Mouse (Mus musculus): ENCODE results near the gene Gm20518.

GRCm38 (mm10) chr16:17928087-17928580, 36.7 kb upstream of the Gm20518 start, which contains the start of gene Slc25a1:
- no peak for TF ChIP-seq CTCF (conservative IDR thresholded peaks at IDR 0.05; ENCODE audit: insufficient read depth, insufficient read length, low read depth, low read length)
- TF ChIP-seq POLR2A (IDR thresholded peaks at IDR 0.05; ENCODE audit: low read depth, low read length): no peak
